Mouse (Mus musculus) limb, embryonic 10.5 days (tissue): ENCODE results near the gene Fuz. TPM values are rescaled to one million over a fixed set of nuclear protein-coding genes. Genes with fewer than 3 reads are reported as not detected.
A peak's percentile ranks its signal among the peaks of the same experiment; 100 is the strongest.

Source experiments
- DNase-seq: peaks from one replicate; pipeline ENCODE4 v3.0.0-alpha.2; 2017; ENCODE audit warnings: low spot score
- H3K27ac ChIP-seq: fragments of 300-500 bp; sonication (generic); 2 replicates; pipeline ENCODE4 v1.5.1; 2016; ENCODE audit warnings: mild to moderate bottlenecking
- H3K27me3 ChIP-seq: fragments of 300-500 bp; sonication (generic); 2 replicates; pipeline ENCODE4 v1.6.1; 2016; ENCODE audit warnings: low read depth, mild to moderate bottlenecking; ENCODE audit not compliant: poor library complexity, severe bottlenecking
- H3K36me3 ChIP-seq: fragments of 300-500 bp; sonication (generic); 2 replicates; pipeline ENCODE4 v1.6.1; 2016; ENCODE audit warnings: mild to moderate bottlenecking, moderate library complexity
- H3K4me1 ChIP-seq: fragments of 300-500 bp; sonication (generic); 2 replicates; pipeline ENCODE4 v1.6.1; 2016
- H3K4me3 ChIP-seq: fragments of 300-500 bp; sonication (generic); 2 replicates; pipeline ENCODE4 v1.5.1; 2016; ENCODE audit warnings: mild to moderate bottlenecking, moderate library complexity
- H3K9me3 ChIP-seq: fragments of 300-500 bp; sonication (generic); replicated peaks from 2 replicates; pipeline ENCODE4 v1.6.1; 2016; ENCODE audit warnings: mild to moderate bottlenecking
- WGBS: fragments of 180-500 bp; shearing (Covaris S2); methylation state at CpG from one replicate; pipeline ENCODE4 v1.1.7; 2016; 5-methylcytosine and 5-hydroxymethylcytosine counted together
- polyA plus RNA-seq: library from polyadenylated mRNA; unstranded; fragments of >200 nt; fragmentation: Nextera tagmentation; extraction: Ambion mirVana; gene quantifications from 2 replicates; pipeline ENCODE4 v1.2.1, GENCODE M21; 2016

Gene Fuz
- polyA plus RNA-seq: 14.8 and 20.0 TPM in 2 replicates

GRCm38 (mm10) chr7:44895593-44896434 lies at the start of gene Fuz:
Gene Fuz (plus strand): TSS chr7:44896079.
- peak; percentile 91 for DNase-seq
- H3K27ac ChIP-seq: peak within 1 kb of the TSS; percentile 91
- H3K27me3 ChIP-seq: no peaks in the 10 kb centered on the region
- H3K9me3 ChIP-seq: no peaks in the 10 kb centered on the region
- 2% methylated on average over 34 of the region's 34 CpGs for WGBS
- peaks cover 34% of the 10 kb centered on the region for H3K36me3 ChIP-seq
- peak within 1 kb of the TSS; percentile 66 for H3K4me3 ChIP-seq
- H3K4me1 ChIP-seq: peaks cover 50% of the 10 kb centered on the region

- Histone ChIP-seq H3K4me1 (peaks cover 24% of the 10 kb centered on the region), H3K9me3 (no peaks in the 10 kb centered on the region), H3K36me3 (peaks cover 60% of the 10 kb centered on the region), H3K27ac (no peak overlapping the region), H3K27me3 (peaks cover 2% of the 10 kb centered on the region; the same call in 1 of the 2 replicates), H3K4me3 (no peak overlapping the region)
- 93% methylated on average over 7 of the region's 7 CpGs for WGBS
- no peak for DNase-seq
Measured at GRCm38 (mm10) chr7:44846804-44847203, 49.1 kb upstream of the Fuz start.

DNA sequence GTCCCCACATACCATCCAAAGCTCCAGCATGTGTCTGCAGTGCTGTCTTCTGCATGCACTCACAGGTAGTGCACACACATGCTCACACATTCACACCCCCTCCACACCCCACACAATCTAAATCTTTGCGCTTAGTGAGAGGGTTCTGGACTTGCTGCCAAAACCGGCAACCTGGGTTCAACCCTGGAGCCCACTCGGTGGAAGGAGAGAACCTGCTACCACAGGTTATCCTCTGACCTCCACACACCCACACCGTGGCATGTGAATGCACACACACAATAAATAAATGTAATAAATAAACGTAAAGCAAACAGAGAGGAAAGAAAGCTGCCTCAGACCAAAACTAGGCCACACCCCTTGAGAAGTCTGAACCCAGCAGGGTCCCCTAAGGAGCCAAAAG lies 48.1 kb upstream of the Fuz start:
- H3K27ac ChIP-seq: no peak overlapping the region
- no peaks in the 10 kb centered on the region for H3K9me3 ChIP-seq
- H3K36me3 ChIP-seq: peaks cover 59% of the 10 kb centered on the region
- peak overlapping the region; percentile 79 for H3K4me3 ChIP-seq
- H3K27me3 ChIP-seq: no peaks in the 10 kb centered on the region
- WGBS: 78% methylated on average over 5 of the region's 5 CpGs
- peaks cover 30% of the 10 kb centered on the region for H3K4me1 ChIP-seq
- DNase-seq: no peak

GRCm38 (mm10) chr7:44848561-44849415 lies 47.1 kb upstream of the Fuz start, which contains the start of the genes Akt1s1 and Tbc1d17:
Gene Akt1s1 (plus strand): TSS chr7:44848991.
Gene Tbc1d17 (minus strand): TSS chr7:44849079.
- H3K27me3 ChIP-seq: no peaks in the 10 kb centered on the region

GRCm38 (mm10) chr7:44849416-44850111 lies 46.3 kb upstream of the Fuz start:
- H3K9me3 ChIP-seq: no peaks in the 10 kb centered on the region
- peak overlapping the region; percentile 79 for H3K4me3 ChIP-seq
- H3K4me1 ChIP-seq: peaks cover 47% of the 10 kb centered on the region
- peak overlapping the region; percentile 95 for H3K27ac ChIP-seq
- H3K27me3 ChIP-seq: no peaks in the 10 kb centered on the region
- peak; percentile 91 for DNase-seq
- peaks cover 47% of the 10 kb centered on the region for H3K36me3 ChIP-seq
- WGBS: under 1% methylated on average over 41 of the region's 41 CpGs

More at GRCm38 (mm10) chr7:44848561-44849415, 47.1 kb upstream of the Fuz start, which contains the start of the genes Akt1s1 and Tbc1d17:
- DNase-seq: peak; percentile 95
- Histone ChIP-seq H3K27ac (peak within 1 kb of the TSS; percentile 95), H3K9me3 (no peaks in the 10 kb centered on the region), H3K4me1 (peaks cover 39% of the 10 kb centered on the region), H3K36me3 (peaks cover 55% of the 10 kb centered on the region), H3K4me3 (peak within 1 kb of the TSS; percentile 79)
- under 1% methylated on average over 54 of the region's 54 CpGs for WGBS

DNA sequence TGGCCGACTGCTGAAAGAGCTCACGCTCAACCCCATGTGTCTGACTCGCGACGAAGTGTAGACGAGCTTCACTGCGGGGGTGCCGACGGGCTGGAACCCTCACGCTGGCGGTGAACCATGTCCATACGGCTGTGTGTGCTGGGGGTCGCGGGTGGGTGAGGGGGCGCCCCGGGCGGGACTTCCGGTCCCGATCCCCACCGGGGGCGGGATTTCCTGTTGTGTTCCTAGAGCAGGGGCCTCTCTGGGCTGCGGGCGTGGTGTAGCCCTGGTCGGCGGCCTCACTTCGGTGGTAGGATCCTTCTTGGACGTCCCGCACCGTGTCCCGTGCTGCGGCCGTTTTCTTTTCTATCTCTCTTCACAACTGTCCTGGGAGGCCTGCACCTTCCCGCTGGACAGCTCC lies 45.7 kb upstream of the Fuz start:
- Histone ChIP-seq H3K27ac (peak overlapping the region; percentile 95), H3K4me3 (peak overlapping the region; percentile 79), H3K36me3 (peaks cover 41% of the 10 kb centered on the region), H3K27me3 (no peaks in the 10 kb centered on the region), H3K9me3 (no peaks in the 10 kb centered on the region), H3K4me1 (peaks cover 53% of the 10 kb centered on the region)
- DNase-seq: peak; percentile 89
- under 1% methylated on average over 33 of the region's 33 CpGs for WGBS

DNA sequence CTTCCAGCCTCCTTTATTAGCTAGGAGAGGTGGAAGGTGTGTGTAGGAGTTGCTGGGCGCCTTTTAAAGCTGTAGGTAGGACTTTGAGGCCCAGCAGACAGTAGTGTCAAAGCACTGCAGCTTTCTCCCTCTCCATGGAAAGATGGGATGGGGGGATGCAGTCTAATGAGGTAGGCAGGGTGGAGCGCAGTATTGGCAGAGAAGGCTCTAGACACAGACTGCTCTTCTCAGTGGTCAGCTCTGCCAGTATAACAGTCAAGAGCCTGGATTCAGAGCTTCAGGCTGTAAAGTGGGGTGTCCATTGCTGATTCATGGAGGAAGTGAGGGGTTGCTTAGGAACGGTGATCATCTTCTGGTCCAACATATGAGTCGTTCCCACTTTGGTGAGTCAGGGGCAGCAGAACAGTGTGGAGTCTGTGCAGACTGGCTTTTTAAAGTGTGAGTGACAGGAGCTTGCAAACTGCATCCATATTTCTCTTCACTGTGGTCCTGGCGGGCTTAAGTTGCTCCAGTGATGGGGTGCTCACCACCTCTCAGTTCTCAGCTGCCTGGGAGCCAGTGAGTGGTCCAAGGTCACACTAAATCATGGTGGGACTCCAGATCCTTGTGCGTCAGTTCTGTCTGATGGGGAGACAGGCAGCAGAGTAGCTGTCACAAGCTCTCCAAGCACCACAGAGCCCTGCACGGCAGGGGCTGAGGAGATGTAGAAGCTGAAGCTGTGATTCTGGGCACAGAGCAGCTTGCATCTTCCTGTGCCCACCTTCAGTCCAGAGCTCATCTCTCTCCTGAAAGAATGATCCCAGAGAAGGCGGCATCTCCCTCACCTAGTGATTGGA lies 44.9 kb upstream of the Fuz start:
- 86% methylated on average over 8 of the region's 8 CpGs for WGBS
- Histone ChIP-seq H3K4me3 (peak overlapping the region; percentile 79), H3K4me1 (peaks cover 56% of the 10 kb centered on the region), H3K27ac (peak overlapping the region; percentile 95), H3K27me3 (no peaks in the 10 kb centered on the region), H3K36me3 (peaks cover 32% of the 10 kb centered on the region), H3K9me3 (no peaks in the 10 kb centered on the region)
- DNase-seq: no peak

GRCm38 (mm10) chr7:44851625-44852234 lies 44.1 kb upstream of the Fuz start:
- H3K27ac ChIP-seq: no peak overlapping the region
- H3K36me3 ChIP-seq: peaks cover 25% of the 10 kb centered on the region
- DNase-seq: no peak
- H3K4me1 ChIP-seq: peaks cover 62% of the 10 kb centered on the region
- WGBS: 95% methylated on average over 12 of the region's 12 CpGs
- no peaks in the 10 kb centered on the region for H3K9me3 ChIP-seq
- H3K4me3 ChIP-seq: peak overlapping the region; percentile 79
- no peaks in the 10 kb centered on the region for H3K27me3 ChIP-seq

GRCm38 (mm10) chr7:44852259-44853027 lies 43.4 kb upstream of the Fuz start:
- no peaks in the 10 kb centered on the region for H3K9me3 ChIP-seq
- H3K4me1 ChIP-seq: peaks cover 61% of the 10 kb centered on the region
- 0 out of 2 replicates have a peak overlapping the region, but pooled peaks have one; percentile 7 for H3K4me3 ChIP-seq
- H3K36me3 ChIP-seq: peaks cover 23% of the 10 kb centered on the region
- H3K27me3 ChIP-seq: no peaks in the 10 kb centered on the region
- DNase-seq: no peak
- H3K27ac ChIP-seq: peak overlapping the region; percentile 17; the same call in 1 of the 2 replicates
- WGBS: 91% methylated on average over 36 of the region's 36 CpGs

GRCm38 (mm10) chr7:44853065-44853464 lies 42.8 kb upstream of the Fuz start:
- WGBS: 92% methylated on average over 2 of the region's 2 CpGs
- H3K9me3 ChIP-seq: no peaks in the 10 kb centered on the region
- DNase-seq: no peak
- H3K36me3 ChIP-seq: peaks cover 23% of the 10 kb centered on the region
- no peak overlapping the region for H3K27ac ChIP-seq
- 0 out of 2 replicates have a peak overlapping the region, but pooled peaks have one; percentile 2 for H3K4me3 ChIP-seq
- H3K4me1 ChIP-seq: peaks cover 61% of the 10 kb centered on the region
- no peaks in the 10 kb centered on the region for H3K27me3 ChIP-seq
